Mouse (Mus musculus) hindbrain, embryonic 16.5 days (tissue): ENCODE measurements at regions not wholly inside any gene's neighbourhood (a gene's known extent, or its start where the extent isn't known, plus 50 kb on each side); places are given as distances from the start of the nearest gene placed in this dataset.
A peak's percentile ranks its signal among the peaks of the same experiment; 100 is the strongest.

Experiments
- ATAC-seq: fragments of 200-750 bp; cut with Nextera tagmentation; 2 replicates; pipeline ENCODE4 v1.8.0; 2017; ENCODE audit warnings: moderate TSS enrichment, moderate library complexity
- H3K27ac ChIP-seq: fragments of 300-500 bp; sonication (generic); 2 replicates; pipeline ENCODE4 v1.5.1; 2014; ENCODE audit warnings: low read depth, mild to moderate bottlenecking, control low read depth, low read length, moderate library complexity
- H3K27me3 ChIP-seq: fragments of 300-500 bp; sonication (generic); replicated peaks from 2 replicates; pipeline ENCODE4 v1.6.1; 2014; ENCODE audit warnings: low read length; ENCODE audit not compliant: control insufficient read depth, insufficient read depth
- H3K36me3 ChIP-seq: fragments of 300-500 bp; sonication (generic); 2 replicates; pipeline ENCODE4 v1.6.1; 2014; ENCODE audit warnings: mild to moderate bottlenecking, low read length, moderate library complexity, mixed read lengths; ENCODE audit not compliant: control insufficient read depth, insufficient read depth
- H3K4me1 ChIP-seq: fragments of 300-500 bp; sonication (generic); 2 replicates; pipeline ENCODE4 v1.6.1; 2014; ENCODE audit warnings: low read depth, low read length; ENCODE audit not compliant: control insufficient read depth, insufficient read depth
- H3K4me2 ChIP-seq: fragments of 300-500 bp; sonication (generic); 2 replicates; pipeline ENCODE4 v1.6.1; 2014; ENCODE audit warnings: mild to moderate bottlenecking, low read length, control low read depth, moderate library complexity
- H3K4me3 ChIP-seq: fragments of 300-500 bp; sonication (generic); 2 replicates; pipeline ENCODE4 v1.5.1; 2014; ENCODE audit warnings: mild to moderate bottlenecking, low read length, control low read depth, moderate library complexity
- H3K9ac ChIP-seq: fragments of 300-500 bp; sonication (generic); 2 replicates; pipeline ENCODE4 v1.6.1; 2014; ENCODE audit warnings: low read depth, mild to moderate bottlenecking, control low read depth, low read length, moderate library complexity
- H3K9me3 ChIP-seq: fragments of 300-500 bp; sonication (generic); 2 replicates; pipeline ENCODE4 v1.6.1; 2014; ENCODE audit warnings: mild to moderate bottlenecking, low read length, moderate library complexity; ENCODE audit not compliant: control insufficient read depth
- WGBS: fragments of 180-500 bp; shearing (Covaris S2); extraction: QIAGEN DNeasy Blood & Tissue Kit; methylation state at CpG from one replicate; pipeline ENCODE4 v1.1.7; 2014; 5-methylcytosine and 5-hydroxymethylcytosine counted together

GRCm38 (mm10) chr13:84060906-84061305 is 161.2 kb upstream of the Tmem161b start:
- Histone ChIP-seq H3K27me3 (no peaks in the 10 kb centered on the region), H3K36me3 (no peaks in the 10 kb centered on the region), H3K4me3 (no peak overlapping the region), H3K27ac (peak overlapping the region; percentile 85), H3K9me3 (no peaks in the 10 kb centered on the region), H3K9ac (peak overlapping the region; percentile 56; the same call in 1 of the 2 replicates), H3K4me2 (peak overlapping the region; percentile 48), H3K4me1 (peaks cover 20% of the 10 kb centered on the region)
- ATAC-seq: no peak
- WGBS: 31% methylated on average over 3 of the region's 3 CpGs

GRCm38 (mm10) chr13:84061820-84062480 is 160.1 kb upstream of the Tmem161b start:
- Histone ChIP-seq H3K36me3 (no peaks in the 10 kb centered on the region), H3K4me1 (peaks cover 26% of the 10 kb centered on the region), H3K4me3 (peak overlapping the region; percentile 19), H3K27me3 (no peaks in the 10 kb centered on the region), H3K9ac (peak overlapping the region; percentile 64), H3K27ac (peak overlapping the region; percentile 93), H3K9me3 (no peaks in the 10 kb centered on the region), H3K4me2 (peak overlapping the region; percentile 58)
- 17% methylated on average over 7 of the region's 7 CpGs for WGBS
- no peak for ATAC-seq

GRCm38 (mm10) chr13:84062616-84063015 is 159.5 kb upstream of the Tmem161b start:
- H3K4me1 ChIP-seq: peaks cover 29% of the 10 kb centered on the region
- ATAC-seq: no peak
- H3K9ac ChIP-seq: peak overlapping the region; percentile 55
- H3K36me3 ChIP-seq: no peaks in the 10 kb centered on the region
- peak overlapping the region; percentile 93 for H3K27ac ChIP-seq
- peak overlapping the region; percentile 58 for H3K4me2 ChIP-seq
- H3K4me3 ChIP-seq: peak overlapping the region; percentile 26
- no peaks in the 10 kb centered on the region for H3K9me3 ChIP-seq
- H3K27me3 ChIP-seq: no peaks in the 10 kb centered on the region
- 33% methylated on average over 2 of the region's 2 CpGs for WGBS

- Histone ChIP-seq H3K4me2 (peak overlapping the region; percentile 46), H3K4me1 (peaks cover 29% of the 10 kb centered on the region), H3K9ac (peak overlapping the region; percentile 35; the same call in 1 of the 2 replicates), H3K27ac (peak overlapping the region; percentile 69), H3K9me3 (no peaks in the 10 kb centered on the region), H3K27me3 (no peaks in the 10 kb centered on the region), H3K4me3 (peak overlapping the region; percentile 26), H3K36me3 (no peaks in the 10 kb centered on the region)
- WGBS: 30% methylated on average over 2 of the region's 2 CpGs
- no peak for ATAC-seq
Measured at GRCm38 (mm10) chr13:84063406-84063805, 158.7 kb upstream of the Tmem161b start.

GRCm38 (mm10) chr13:84064291-84064940 is 157.7 kb upstream of the Tmem161b start:
- Histone ChIP-seq H3K4me3 (peak overlapping the region; percentile 28), H3K36me3 (no peaks in the 10 kb centered on the region), H3K27ac (peak overlapping the region; percentile 80), H3K27me3 (no peaks in the 10 kb centered on the region), H3K9me3 (no peaks in the 10 kb centered on the region), H3K4me1 (peaks cover 27% of the 10 kb centered on the region), H3K9ac (peak overlapping the region; percentile 33), H3K4me2 (peak overlapping the region; percentile 46)
- WGBS: 21% methylated on average over 5 of the region's 5 CpGs
- ATAC-seq: no peak

- Histone ChIP-seq H3K36me3 (no peaks in the 10 kb centered on the region), H3K27me3 (no peaks in the 10 kb centered on the region), H3K4me1 (peaks cover 19% of the 10 kb centered on the region), H3K4me2 (peak overlapping the region; percentile 5), H3K27ac (peak overlapping the region; percentile 87), H3K9ac (0 out of 2 replicates have a peak overlapping the region, but pooled peaks have one; percentile 17), H3K9me3 (no peaks in the 10 kb centered on the region), H3K4me3 (no peak overlapping the region)
- ATAC-seq: peak; percentile 66
- WGBS: 21% methylated on average over 8 of the region's 8 CpGs
Measured at GRCm38 (mm10) chr13:84065256-84065898, 156.7 kb upstream of the Tmem161b start.

GRCm38 (mm10) chr13:84066211-84066959 is 155.7 kb upstream of the Tmem161b start:
- no peaks in the 10 kb centered on the region for H3K9me3 ChIP-seq
- WGBS: 23% methylated on average over 15 of the region's 15 CpGs
- peak; percentile 41; the same call in 1 of the 2 replicates for ATAC-seq

GRCm38 (mm10) chr13:84066960-84067665 is 155.0 kb upstream of the Tmem161b start:
- Histone ChIP-seq H3K9ac (peak overlapping the region; percentile 45; the same call in 1 of the 2 replicates), H3K9me3 (no peaks in the 10 kb centered on the region), H3K4me3 (no peak overlapping the region), H3K27ac (peak overlapping the region; percentile 87), H3K4me1 (peaks cover 11% of the 10 kb centered on the region), H3K27me3 (no peaks in the 10 kb centered on the region), H3K4me2 (peak overlapping the region; percentile 38), H3K36me3 (no peaks in the 10 kb centered on the region)
- 20% methylated on average over 4 of the region's 4 CpGs for WGBS
- ATAC-seq: peak; percentile 55

More at GRCm38 (mm10) chr13:84066211-84066959, 155.7 kb upstream of the Tmem161b start:
- peak overlapping the region; percentile 87 for H3K27ac ChIP-seq
- H3K27me3 ChIP-seq: no peaks in the 10 kb centered on the region
- no peaks in the 10 kb centered on the region for H3K36me3 ChIP-seq
- H3K4me2 ChIP-seq: peak overlapping the region; percentile 38
- H3K9ac ChIP-seq: peak overlapping the region; percentile 45
- H3K4me1 ChIP-seq: peaks cover 14% of the 10 kb centered on the region
- no peak overlapping the region for H3K4me3 ChIP-seq
